Mouse (Mus musculus) adrenal gland, adult 2 months (tissue): ENCODE results near the gene Ppp6c. TPM values are rescaled to one million over a fixed set of nuclear protein-coding genes. Genes with fewer than 3 reads are reported as not detected.

ENCODE experiments used
- polyA plus RNA-seq: library from polyadenylated mRNA; depleted of rRNA; stranded (reverse); fragments of >200 nt; gene quantifications from 2 replicates; pipeline ENCODE4 v1.2.3, GENCODE M21; 2012; rRNA removed
- total RNA-seq, 2 experiments: library from RNA; stranded (reverse); gene quantifications; 2 replicates each; pipeline ENCODE4 v1.2.3; 2021

The Ppp6c gene
- total and polyA plus RNA-seq, 3 experiments: 6.9 to 83.3 (median 81.1) TPM

Other genes with a start within 250 kb of the Ppp6c start
- under 1 TPM; 0.43 to 0.52 TPM for gene Wdr38, start 229.0 kb downstream of the Ppp6c start, total RNA-seq
- gene Wdr38, start 229.0 kb downstream of the Ppp6c start, polyA plus RNA-seq: 0.43 and 1.2 TPM in 2 replicates
- gene Arpc5l, start 221.1 kb downstream of the Ppp6c start, total RNA-seq: 10 to 100 TPM; 66.7 to 78.4 TPM
- 56.4 and 66.7 TPM in 2 replicates for gene Arpc5l, start 221.1 kb downstream of the Ppp6c start, polyA plus RNA-seq
- gene Rpl35, start 220.8 kb downstream of the Ppp6c start, total RNA-seq: 100 to 1,000 TPM; 510 to 597 TPM
- 58.5 and 60.0 TPM in 2 replicates for gene Rpl35, start 220.8 kb downstream of the Ppp6c start, polyA plus RNA-seq
- 10 to 100 TPM; 26.5 to 26.9 TPM for gene Golga1, start 160.9 kb downstream of the Ppp6c start, total RNA-seq
- 4.0 and 7.3 TPM in 2 replicates for gene Golga1, start 160.9 kb downstream of the Ppp6c start, polyA plus RNA-seq
- 10 to 100 TPM in 1 of 2 experiments, 1 to 10 TPM in 1; 5.9 to 10.2 TPM for gene Scai, start 35.7 kb downstream of the Ppp6c start, total RNA-seq
- gene Scai, start 35.7 kb downstream of the Ppp6c start, polyA plus RNA-seq: 0.81 and 2.0 TPM in 2 replicates